Mouse (Mus musculus): Measurements from ENCODE around the gene C1qtnf5. TPM values are rescaled to one million over a fixed set of nuclear protein-coding genes. Genes with fewer than 3 reads are reported as not detected.
A peak's percentile ranks its signal among the peaks of the same experiment; 100 is the strongest.

Gene C1qtnf5
- polyA plus RNA-seq, 1 experiment, result 29.0 TPM

DNA sequence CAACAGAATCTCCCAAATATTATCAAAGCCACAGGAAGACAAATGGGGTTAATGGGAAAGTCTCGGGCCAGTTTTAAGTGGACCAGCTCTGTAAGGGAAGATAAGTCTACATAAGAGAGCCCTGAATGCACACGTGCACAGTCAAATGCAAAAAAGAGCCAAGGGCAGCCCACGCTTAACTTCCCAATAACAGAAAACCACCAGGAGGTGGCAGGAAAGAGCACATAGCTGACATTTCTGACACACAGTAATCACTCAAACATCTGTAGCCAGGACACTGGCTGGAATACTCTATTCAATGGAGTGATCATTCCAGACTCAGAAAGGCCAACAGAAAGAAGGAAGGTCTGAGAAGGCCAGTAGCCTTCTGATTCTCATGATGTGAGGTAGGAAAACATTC is 40.2 kb downstream of the C1qtnf5 start:
- WGBS, result 19% methylated on average over 3 of the region's 3 CpGs
- DNase-seq, result no peak
- TF ChIP-seq CTCF (IDR thresholded peaks at IDR 0.05; ENCODE audit: insufficient read depth, low read length) (0 out of 2 replicates have a peak, but pooled peaks have one; percentile 7), POLR2A (IDR thresholded peaks at IDR 0.05; ENCODE audit: borderline replicate concordance, extremely low read depth, low read depth, low read length) (no peak)
- H3K4me3 ChIP-seq (replicated peaks; ENCODE audit: extremely low read depth, low read depth, low read length), result no peak overlapping the region
- H3K4me1 ChIP-seq (ENCODE audit: control insufficient read depth, insufficient read depth, low read length), result no peaks in the 10 kb centered on the region; the same call in 1 of the 2 replicates

Other genes starting within 250 kb of the C1qtnf5 start
- 22.0 and 34.3 TPM in 2 replicates for gene Thy1, start 63.9 kb upstream of the C1qtnf5 start, polyA plus RNA-seq (2012; rRNA removed)
- gene Usp2, start 40.2 kb upstream of the C1qtnf5 start, polyA plus RNA-seq (2012; rRNA removed), result 5.7 and 9.2 TPM in 2 replicates
- gene Mfrp, start 5.5 kb upstream of the C1qtnf5 start, polyA plus RNA-seq (2012; rRNA removed), result 0.25 and 0.34 TPM in 2 replicates
- gene Gm49380, start 6.3 kb downstream of the C1qtnf5 start, polyA plus RNA-seq (2012; rRNA removed), result 0.27 TPM in 1 of 2 replicates, not detected in the other
- 24.6 and 25.0 TPM in 2 replicates for gene Rnf26, start 6.3 kb downstream of the C1qtnf5 start, polyA plus RNA-seq (2012; rRNA removed)
- gene Mcam, start 27.2 kb downstream of the C1qtnf5 start, polyA plus RNA-seq (2012; rRNA removed), result 170 and 209 TPM in 2 replicates
- gene Cbl, start 126.8 kb downstream of the C1qtnf5 start, polyA plus RNA-seq (2012; rRNA removed), result 9.0 and 14.2 TPM in 2 replicates
- gene Ccdc153, start 133.4 kb downstream of the C1qtnf5 start, polyA plus RNA-seq (2012; rRNA removed), result 13.8 and 26.9 TPM in 2 replicates
- 0.11 and 0.12 TPM in 2 replicates for gene Pdzd3, start 144.2 kb downstream of the C1qtnf5 start, polyA plus RNA-seq (2012; rRNA removed)
- gene Nlrx1, start 161.4 kb downstream of the C1qtnf5 start, polyA plus RNA-seq (2012; rRNA removed), result 15.0 and 15.8 TPM in 2 replicates
- gene Abcg4, start 181.4 kb downstream of the C1qtnf5 start, polyA plus RNA-seq (2012; rRNA removed), result 1.7 and 1.9 TPM in 2 replicates
- 16.9 and 21.3 TPM in 2 replicates for gene Hinfp, start 198.4 kb downstream of the C1qtnf5 start, polyA plus RNA-seq (2012; rRNA removed)
- gene C2cd2l, start 213.0 kb downstream of the C1qtnf5 start, polyA plus RNA-seq (2012; rRNA removed), result 77.9 and 88.0 TPM in 2 replicates
- gene Dpagt1, start 218.8 kb downstream of the C1qtnf5 start, polyA plus RNA-seq (2012; rRNA removed), result 50.0 and 58.7 TPM in 2 replicates
- 41.3 and 50.1 TPM in 2 replicates for gene H2afx, start 227.4 kb downstream of the C1qtnf5 start, polyA plus RNA-seq (2012; rRNA removed)
- gene Hmbs, start 237.0 kb downstream of the C1qtnf5 start, polyA plus RNA-seq (2012; rRNA removed), result 21.8 and 27.7 TPM in 2 replicates